Mouse (Mus musculus) adrenal gland, adult 8-10 months (tissue): ENCODE results near the gene Kcns1. TPM values are rescaled to one million over a fixed set of nuclear protein-coding genes. Genes with fewer than 3 reads are reported as not detected.

Experiments
- DNase-seq: peaks from one replicate; pipeline ENCODE4 v3.0.0; 2022
- total RNA-seq, 4 experiments: library from RNA; stranded (reverse); gene quantifications; 2 replicates each; pipeline ENCODE4 v1.2.4; 2022

Gene Kcns1
- total RNA-seq, 4 experiments from 2014 or later, result 0.14 TPM; not detected in 3

GRCm38 (mm10) chr2:164119503-164119902, 51.4 kb downstream of the Kcns1 start:
- DNase-seq, result no peak

GRCm38 (mm10) chr2:164115531-164115930, 55.4 kb downstream of the Kcns1 start:
- DNase-seq, result no peak

GRCm38 (mm10) chr2:164114051-164114450, 56.9 kb downstream of the Kcns1 start:
- DNase-seq, result no peak

Other genes with a start within 250 kb of the Kcns1 start
- 100 to 1,000 TPM; 219 to 306 (median 257) TPM for gene Ywhab, start 176.2 kb downstream of the Kcns1 start, total RNA-seq
- gene Pabpc1l, start 145.7 kb downstream of the Kcns1 start, total RNA-seq, result 1 to 10 TPM in 3 of 4 experiments, under 1 TPM in 1; 0.56 to 2.2 (median 1.3) TPM
- gene Stk4, start 100.8 kb downstream of the Kcns1 start, total RNA-seq, result 10 to 100 TPM; 27.4 to 38.9 (median 36.4) TPM
- gene Tomm34, start 99.9 kb downstream of the Kcns1 start, total RNA-seq, result 10 to 100 TPM; 44.9 to 54.8 (median 45.7) TPM
- gene Wfdc5, start 11.6 kb upstream of the Kcns1 start, total RNA-seq, result not detected
- 1 to 10 TPM in 1 of 4 experiments, under 1 TPM in 2, not detected in 1; 0.40 to 4.7 (median 0.67) TPM for gene Wfdc12, start 19.5 kb upstream of the Kcns1 start, total RNA-seq
- not detected for gene Wfdc15a, start 29.0 kb upstream of the Kcns1 start, total RNA-seq
- gene Wfdc15b, start 50.5 kb upstream of the Kcns1 start, total RNA-seq, result not detected
- gene Svs2, start 67.4 kb upstream of the Kcns1 start, total RNA-seq, result not detected
- not detected for gene Svs3b, start 85.5 kb upstream of the Kcns1 start, total RNA-seq
- not detected for gene Svs4, start 107.3 kb upstream of the Kcns1 start, total RNA-seq
- gene Svs3a, start 118.2 kb upstream of the Kcns1 start, total RNA-seq, result not detected
- gene Svs6, start 145.6 kb upstream of the Kcns1 start, total RNA-seq, result not detected
- gene Svs5, start 161.6 kb upstream of the Kcns1 start, total RNA-seq, result 1 to 10 TPM in 3 of 4 experiments, under 1 TPM in 1; 0.51 to 2.4 (median 2.3) TPM
- 10 to 100 TPM in 3 of 4 experiments, 1 to 10 TPM in 1; 8.5 to 24.2 (median 22.2) TPM for gene Slpi, start 218.0 kb upstream of the Kcns1 start, total RNA-seq
- not detected for gene Rbpjl, start 232.0 kb upstream of the Kcns1 start, total RNA-seq
- gene Matn4, start 234.0 kb upstream of the Kcns1 start, total RNA-seq, result under 1 TPM; 0.38 to 0.81 (median 0.67) TPM